Mouse (Mus musculus) heart, adult 9 months (tissue): ENCODE measurements around the gene Sipa1l1.

Source experiments
- DNase-seq, 2 experiments: peaks; one replicate each; pipeline ENCODE4 v3.0.0; 2022; ENCODE audit warnings: low spot score in 2 of 2

Sipa1l1 gene

DNA sequence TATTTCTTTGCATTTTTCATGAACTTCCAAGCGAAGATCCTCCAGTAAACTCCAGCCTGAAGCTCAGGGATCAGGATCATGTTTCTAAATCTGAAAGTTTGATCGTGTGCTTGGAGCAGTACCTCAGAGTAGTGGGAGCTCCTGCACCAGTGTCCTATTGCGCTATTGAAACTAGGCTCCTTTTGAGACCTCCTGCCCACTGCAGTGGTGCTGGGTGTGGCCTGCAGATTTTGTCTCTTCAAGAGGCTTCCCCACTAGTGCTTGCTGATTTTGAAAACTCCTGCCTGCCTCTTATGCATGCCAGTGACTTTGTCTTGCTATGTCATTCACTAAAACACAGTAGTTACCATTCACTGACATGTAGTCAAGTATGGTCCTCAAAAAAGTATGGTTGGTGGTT, 213.8 kb downstream of the Sipa1l1 start:
- no peak for DNase-seq

DNA sequence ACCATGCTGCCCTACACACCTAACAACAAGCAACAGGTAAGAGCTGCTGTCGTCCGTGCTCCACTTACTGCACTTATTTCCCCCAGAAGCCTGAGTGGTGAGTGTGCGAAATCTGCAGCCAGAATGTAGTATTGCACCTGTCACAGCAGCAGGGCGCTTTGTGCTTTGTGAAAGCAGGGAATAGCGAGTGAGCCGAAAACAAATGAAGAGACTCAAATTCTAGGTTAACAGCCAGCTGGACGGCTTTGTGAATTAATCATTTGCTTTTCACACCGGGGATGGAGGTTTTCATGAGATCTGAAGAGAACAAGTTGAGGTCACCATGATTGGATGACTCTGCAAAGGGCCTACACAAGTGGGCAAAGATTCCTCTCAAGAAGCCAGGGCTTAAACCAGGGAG, 215.6 kb downstream of the Sipa1l1 start:
- no peak for DNase-seq

DNA sequence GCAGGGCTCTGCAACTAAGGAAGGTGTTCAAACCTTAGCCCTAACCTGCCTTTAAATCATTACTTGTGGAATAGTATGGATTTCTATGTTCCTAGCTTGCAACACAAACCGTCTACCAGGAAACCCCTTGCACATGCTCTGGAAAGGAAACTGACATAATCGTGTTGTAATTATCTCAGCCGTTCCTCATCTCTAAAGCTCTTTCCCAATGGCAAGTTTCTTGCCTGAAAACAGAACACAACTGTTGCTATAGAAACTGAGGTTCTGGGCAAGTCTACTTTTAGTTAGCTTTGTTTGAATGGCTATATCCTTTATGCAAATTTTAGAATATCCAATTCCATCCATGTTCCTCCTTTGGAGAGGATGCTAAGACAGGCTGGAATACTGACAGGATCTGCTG, 217.9 kb downstream of the Sipa1l1 start:
- DNase-seq, result no peak

DNA sequence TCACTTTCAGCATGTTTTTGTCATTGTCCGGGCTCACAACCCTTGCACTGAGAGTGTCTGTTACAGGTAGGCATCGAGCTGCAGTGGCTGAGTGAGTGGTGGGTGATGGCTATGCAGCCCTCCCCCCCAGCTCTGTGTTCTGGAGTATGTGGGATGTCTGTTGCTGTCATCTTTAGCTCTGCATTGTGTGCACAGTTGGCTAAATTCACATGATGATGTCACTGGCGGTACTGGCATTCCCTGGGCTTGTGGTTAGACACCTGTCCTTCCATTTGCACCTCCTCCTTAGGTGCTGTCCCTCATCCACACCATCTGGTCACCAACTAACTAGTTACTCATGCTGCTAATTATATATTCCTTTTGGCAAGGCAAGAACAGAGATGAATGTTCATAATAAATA, 218.5 kb downstream of the Sipa1l1 start:
- no peak for DNase-seq

DNA sequence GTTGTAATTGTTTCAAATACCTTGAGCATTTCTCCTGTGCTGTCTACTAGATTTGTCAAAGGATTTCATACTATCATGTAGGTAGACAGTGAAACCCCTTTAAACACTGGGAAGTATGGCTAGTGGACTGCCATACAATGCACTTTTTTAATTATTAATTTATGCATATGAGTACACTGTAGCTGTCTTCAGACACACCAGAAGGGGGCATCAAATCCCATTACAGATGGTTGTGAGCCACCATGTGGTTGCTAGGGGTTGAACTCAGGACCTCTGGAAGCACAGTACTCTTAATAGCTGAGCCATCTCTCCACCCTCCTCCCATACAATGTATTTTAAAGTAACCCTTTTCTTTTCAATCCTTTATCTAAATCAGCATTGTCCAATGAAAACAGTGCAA, 219.0 kb downstream of the Sipa1l1 start:
- no peak for DNase-seq

DNA sequence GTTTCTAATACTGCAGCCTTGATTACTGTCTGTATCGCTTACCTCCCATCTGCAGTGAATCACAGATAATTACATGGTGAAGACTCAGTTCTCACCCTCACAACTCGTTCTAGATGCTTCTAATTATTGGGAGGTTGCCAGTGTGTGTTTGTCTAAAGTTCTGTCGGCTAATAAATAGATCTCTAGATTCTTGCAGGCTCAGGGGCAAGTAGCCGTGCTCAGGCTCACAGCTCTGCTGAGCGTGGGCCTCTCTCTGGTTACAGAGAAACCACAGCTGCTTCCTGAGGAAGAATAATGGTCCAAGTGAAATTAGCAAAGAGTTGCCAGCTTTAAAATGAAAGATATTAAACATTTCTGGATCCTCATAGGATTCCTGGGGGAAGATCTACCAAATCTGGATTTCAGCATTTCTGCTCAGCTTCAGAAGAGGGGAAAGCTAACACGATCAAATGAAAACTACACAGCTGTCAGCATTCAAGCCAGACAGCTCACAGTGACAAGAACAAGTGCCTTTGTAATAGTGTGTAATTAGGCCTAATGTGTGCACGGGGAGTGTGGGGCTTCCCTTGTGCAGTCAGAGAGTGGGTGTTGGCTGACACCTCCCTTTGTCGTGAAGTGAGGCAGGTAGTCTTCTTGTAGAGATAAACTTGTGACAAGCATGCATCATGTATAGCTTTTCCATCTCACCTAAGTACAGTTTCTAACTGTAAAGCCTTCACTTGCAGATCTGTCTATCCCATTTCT, 225.2 kb downstream of the Sipa1l1 start:
- DNase-seq, result no peak

DNA sequence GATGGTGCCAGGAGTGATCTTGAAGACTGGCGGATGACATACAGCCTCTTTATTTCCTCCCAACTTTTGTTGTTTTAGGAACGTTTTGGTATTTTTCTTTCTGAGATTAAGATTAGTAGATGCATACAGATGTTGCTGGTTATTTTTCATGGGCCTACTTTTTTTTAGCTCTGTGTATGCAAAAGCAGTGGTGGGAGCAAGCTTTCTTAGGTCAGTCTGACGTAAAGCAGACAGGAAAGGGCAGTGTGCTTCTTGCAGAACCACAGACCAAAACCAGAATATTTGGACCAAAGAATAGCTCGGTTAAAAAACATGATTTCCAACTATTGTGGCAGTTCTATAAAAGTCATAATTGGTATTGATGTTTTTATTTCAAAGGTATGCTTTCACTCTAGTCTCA, 226.1 kb downstream of the Sipa1l1 start:
- no peak for DNase-seq

DNA sequence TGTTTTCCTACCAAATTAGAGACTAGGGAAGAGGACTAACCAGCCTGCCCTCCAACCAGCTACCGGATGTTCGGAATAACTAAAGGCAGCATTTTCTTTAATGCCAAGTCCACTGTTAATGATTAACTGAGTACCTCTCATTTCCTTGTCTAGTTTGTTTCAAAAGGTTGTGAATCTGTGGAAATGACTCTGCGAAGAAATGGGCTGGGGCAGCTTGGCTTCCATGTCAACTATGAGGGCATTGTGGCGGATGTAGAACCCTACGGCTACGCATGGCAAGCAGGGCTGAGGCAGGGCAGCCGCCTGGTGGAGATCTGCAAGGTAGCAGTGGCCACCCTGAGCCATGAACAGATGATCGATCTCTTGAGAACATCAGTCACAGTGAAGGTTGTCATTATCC, 228.1 kb downstream of the Sipa1l1 start:
- DNase-seq, result no peak

DNA sequence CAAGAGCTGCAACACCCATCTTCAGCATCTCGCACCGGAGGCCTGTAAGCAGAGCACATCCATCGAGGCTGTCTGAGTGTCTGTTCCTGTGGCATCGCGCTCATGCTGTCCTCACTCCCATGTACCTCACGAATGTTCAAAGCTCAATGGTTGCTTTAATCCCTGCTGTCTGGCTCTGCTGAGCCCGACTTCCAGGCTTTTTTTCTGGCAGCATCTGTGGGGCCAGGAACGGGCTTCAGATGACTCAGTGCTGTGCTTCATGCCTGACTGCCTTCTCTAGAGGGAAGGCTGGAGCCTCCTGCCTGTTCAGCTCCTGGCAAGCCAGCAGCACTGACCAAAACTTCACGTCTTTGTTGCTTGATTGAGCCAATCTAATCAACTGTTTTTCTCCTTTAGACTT, 228.6 kb downstream of the Sipa1l1 start:
- peak in 1 of 2 experiments; percentile 38 for DNase-seq

DNA sequence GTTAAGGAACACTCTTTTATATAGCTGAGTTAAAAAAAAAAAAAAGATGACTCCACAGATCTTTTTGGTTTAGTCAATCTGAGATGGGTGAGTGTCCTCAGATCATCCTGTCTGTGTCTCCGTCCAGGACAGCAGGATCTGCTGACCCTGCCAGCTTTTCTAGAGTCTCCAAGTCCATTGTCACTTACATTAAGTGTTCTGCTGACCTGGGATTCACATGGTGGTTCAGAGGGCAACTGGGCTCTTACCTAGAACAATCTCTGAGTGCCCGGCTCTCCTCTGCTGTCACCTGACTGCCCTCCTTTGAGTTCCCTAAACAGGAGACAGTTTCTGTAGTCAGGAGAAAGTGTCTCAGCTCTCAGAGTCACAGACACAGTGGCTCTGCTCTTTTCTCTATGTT, 229.8 kb downstream of the Sipa1l1 start:
- no peak for DNase-seq

DNA sequence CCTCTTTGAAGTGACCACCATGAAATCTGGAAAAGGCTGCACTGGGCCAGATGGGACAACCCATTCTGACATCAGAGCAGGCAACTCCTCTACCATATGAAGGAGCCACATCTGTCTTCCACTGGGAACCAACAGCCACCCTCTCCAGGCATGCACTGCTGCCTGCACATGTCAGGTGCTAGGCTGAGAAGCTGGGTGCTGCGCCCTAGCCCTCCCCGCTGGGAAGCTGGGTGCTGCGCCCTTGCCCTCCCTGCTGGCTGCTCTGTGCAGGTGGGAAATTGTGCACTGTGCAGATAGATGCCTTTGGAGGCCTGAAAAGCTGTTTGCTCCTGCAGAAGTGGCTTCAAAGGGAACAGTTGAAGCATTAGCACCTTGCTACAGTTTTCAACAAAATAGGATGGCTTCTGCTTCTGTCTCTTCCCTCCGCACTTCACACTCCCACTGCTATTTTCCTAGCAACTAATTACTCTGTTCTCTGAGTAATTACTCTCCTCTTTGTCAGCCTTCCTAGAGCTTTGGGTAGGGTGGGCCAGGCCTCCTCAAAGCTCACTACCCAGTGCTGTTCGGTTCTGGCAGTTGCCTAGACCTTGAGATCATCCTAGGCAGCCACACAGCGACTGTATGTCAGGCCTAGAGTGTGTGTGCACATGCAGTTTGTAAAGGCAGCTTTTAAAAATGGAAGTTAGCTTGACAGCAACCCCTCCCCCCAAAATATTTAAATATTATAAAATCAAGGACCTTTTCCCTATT, 231.0 kb downstream of the Sipa1l1 start:
- DNase-seq, result no peak

DNA sequence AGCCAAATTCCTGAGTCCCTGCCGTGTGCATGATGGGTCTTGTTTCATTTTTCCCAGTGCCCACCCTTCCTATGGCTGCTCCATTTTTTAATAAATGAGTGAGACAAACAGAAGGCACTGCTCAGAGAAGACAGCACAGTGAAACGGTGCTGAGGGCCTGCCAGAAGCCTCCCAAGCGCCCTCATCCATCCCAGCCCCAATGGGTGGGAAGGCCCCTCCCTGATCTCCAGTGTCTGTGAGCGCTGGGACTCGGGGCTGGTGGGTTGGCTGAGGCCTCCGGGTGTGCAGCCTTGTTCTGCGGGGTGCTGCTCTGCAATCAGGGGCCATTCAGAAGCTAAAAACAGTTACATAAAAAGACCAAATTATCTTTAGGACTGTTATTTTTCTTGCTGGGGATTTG, 231.7 kb downstream of the Sipa1l1 start:
- no peak for DNase-seq

DNA sequence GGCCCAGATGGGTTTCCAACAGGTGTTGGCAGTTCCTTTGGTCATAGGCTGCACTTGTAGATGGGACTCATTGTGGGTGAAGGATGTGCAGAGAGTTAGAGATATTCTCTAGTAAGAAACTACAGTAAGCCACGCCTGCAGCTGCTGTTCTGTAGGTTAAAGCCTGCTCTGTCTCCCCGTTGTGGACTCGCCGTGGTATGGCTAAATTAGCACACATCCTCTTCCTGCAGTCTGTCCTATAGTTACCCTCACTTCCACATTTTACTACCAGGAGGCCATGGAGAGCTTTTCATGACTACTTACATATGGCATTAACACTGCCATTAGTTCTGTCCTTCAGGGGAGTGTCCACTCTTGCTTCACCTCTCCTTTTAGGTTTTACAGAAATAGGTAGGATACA, 232.3 kb downstream of the Sipa1l1 start:
- no peak for DNase-seq

DNA sequence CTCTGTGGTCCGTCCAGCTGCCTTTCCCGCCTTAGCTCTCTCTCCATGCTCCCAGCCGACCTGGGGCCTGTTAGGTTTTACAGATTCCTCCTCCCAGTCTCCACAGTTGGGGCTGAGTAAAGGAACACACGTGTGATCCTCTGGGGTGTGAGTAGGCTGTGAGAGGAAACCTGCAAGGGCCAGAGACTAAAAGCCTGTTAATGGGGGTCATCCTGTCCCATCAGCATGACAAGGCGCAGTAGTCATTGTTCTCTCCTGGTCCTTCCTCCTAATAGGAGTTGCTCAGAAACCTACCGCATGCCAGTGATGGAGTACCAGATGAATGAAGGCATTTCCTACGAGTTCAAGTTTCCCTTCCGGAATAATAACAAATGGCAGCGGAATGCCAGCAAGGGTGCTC, 233.5 kb downstream of the Sipa1l1 start:
- DNase-seq, result no peak

DNA sequence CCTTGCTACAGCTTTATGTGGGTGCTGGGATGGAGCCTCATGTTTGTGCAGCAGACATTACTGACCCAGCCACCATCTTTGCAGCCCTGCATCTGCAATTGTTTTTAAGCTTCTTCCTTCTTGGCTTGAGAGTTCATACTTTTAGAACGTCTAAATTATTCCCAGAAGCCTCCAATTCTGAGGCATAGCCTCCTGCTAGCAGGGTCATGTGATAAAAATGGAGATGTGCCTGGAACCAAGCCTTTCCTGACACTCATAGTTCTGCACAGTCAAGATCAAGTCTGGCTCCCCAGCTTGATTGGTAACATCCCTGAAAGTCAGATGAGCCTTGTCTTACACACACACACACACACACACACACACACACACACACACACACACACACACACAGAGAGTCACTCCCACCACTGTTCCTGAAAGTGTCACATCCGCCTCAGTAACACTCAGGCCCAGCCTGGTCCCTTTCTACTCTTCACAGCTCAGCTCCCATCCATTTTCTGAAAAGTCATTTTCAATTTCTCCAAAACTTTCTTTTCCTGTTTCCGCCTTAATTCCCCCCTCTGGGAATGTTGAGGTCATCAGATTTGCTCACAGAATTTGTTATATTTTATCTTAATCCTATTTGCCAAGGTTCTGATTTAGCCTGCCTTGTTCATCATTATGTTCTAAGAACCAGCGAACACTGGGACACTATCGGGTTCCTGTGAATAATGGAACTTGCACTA, 238.6 kb downstream of the Sipa1l1 start:
- DNase-seq, result no peak

DNA sequence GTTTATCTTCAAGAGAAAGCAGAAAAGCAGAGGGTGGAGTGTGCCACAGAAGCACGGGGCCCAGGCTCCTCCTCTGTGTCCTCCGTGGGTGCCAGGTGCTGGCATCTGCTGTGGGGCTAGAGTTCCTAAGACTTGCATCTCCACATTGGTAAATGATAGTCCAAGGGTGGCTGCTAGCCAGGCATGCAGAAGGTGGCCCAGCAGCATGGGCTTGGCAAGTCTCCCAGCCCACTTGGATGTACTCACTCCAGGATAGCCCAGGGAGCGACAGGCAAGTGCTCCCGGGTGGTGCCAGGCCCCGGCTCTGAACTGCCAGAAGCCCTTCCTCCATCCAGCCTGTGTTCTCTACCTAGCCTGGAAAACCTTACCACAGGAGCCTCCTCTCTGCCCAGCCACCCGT, 239.4 kb downstream of the Sipa1l1 start:
- DNase-seq, result peak; percentile 68 to 73

DNA sequence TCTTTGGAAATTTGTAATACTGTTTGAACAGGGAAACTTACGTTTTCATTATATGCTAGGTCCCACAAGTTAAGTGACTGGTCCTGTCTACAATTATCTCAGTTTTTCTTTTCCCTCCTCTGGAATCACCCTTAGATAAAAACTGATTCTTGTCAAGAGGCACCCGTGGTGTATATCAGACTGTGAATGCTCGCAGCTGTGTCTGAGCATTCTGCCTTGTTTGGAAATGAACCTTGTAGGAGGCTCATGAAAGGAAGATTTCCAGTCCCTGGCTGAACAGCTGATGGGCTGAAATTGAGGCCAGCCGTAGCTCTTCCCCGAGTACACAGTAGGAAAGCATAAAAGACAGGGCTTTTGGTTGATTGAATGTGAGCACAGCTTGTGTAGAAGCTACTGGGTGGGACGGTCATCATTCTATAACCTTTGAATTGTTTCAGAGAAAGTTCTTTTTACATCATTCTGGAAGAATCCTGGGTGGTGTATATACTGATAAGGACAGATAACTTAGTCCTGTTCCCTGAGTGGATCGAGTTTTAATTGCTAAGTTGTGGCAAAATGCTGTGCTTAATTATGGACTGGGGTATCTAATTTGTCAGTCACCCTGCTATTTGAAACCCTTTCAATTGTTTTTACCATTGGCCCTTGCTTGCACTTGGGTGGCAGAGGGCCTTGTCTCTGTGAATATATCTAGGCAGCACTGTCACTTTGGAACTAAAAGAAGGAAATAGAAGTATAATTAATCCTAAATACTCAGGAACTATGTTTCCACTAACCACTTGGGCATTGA, 240.8 kb downstream of the Sipa1l1 start:
- DNase-seq, result no peak

DNA sequence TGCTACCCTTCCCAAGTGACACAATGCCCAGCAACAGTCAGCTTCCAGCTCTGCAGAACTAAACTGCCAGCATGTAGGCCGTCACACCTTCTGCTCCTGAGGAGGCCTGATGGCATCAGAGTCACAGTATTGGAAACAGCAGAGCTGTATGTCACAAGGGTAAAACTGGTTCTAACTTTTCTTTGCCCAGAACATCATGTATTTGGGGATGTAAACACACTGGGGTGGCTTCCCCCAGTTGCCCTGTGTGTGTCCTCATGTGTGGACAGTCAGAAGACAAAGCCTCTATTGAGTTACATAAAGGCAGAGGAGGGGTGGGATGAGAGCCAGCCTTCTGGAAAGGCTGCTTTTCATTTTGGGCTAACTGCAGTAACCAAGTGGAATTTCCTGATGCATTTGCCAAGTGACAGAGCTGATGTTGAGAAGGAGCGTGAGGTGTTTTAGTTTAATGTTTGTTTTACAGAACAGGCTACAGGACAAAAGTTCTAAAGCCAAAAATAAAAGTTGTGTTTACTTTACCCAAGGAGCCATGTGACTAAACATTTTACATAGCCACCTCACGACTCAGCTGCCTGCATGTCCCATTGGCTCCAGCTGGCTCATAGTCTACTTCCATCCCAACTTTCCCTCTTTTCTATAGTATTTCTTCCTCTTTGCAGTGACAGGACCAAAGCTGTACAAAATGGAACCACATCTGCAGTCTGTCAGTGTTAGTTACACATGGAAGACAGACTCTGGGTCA, 243.3 kb downstream of the Sipa1l1 start:
- peak; percentile 63 to 74 for DNase-seq

DNA sequence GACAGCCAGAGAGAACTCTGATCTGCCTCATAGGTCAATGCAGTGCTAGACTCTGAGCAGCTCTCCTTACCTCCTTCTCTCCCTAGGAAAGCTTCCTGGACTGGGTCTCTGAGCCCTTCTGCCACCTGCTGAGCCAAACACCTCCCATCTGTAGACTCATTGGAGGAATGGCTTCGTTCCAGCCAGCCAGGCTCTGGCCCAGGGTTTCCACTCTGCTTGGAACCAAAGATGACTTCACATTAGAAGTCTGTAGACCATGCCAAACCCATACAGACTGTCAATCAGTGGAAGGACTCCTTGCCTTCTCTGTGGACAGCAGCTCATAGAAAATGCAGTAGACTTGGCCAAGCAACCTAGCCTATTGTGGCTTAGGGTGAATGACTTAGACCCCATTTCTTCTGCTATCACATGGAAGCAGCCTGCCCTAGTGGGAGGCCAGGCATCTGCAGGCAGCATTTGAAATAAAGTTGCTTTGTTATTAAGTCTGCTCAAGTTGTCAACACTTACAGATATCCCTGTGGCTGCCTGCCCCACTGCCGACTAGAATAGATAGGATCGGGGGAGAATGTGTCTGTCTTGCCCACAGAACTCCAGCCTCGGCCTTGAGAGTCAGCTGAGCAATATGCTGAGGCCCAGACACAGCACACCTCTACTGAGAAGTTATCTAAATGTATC, 246.7 kb downstream of the Sipa1l1 start:
- peak; percentile 35 to 72 for DNase-seq

DNA sequence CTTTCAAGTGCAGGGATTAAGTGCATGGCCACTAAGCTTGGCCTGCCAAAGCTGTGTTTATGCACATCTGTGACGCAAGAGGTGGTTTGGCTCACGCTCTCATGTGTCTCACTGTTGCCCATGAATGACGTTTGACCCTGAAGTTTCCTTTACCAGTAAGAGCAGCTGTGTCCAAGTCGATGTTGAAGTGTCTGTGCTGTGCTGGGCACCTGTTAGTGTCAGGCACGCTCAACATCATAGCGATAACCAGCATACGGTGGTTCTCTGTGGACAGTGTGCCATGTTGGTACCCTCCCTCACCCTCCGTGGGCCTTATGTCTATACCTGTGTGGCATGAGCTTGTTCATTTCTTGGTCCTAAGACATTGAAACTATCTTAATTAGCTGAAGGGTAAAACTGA, 249.9 kb downstream of the Sipa1l1 start:
- DNase-seq, result no peak

DNA sequence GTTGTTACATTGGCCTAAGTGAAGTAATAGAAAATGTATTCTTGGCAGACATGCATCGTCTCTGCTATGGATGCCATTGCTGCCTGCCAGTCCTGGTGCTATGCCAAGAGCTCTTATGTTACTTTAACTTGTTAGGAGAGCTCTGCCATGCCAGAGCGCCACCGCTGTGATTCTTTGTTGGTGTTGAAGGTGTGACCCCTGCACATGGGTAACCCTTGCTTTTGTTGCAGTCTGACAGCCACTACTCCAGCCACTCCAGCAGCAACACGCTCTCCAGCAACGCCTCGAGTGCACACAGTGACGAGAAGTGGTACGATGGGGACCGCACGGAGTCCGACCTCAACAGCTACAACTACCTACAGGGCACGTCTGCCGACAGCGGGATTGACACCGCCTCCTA, 255.7 kb downstream of the Sipa1l1 start:
- DNase-seq, result no peak
